Mouse (Mus musculus): ENCODE data around the gene Tmem132b.

The Tmem132b gene

DNA sequence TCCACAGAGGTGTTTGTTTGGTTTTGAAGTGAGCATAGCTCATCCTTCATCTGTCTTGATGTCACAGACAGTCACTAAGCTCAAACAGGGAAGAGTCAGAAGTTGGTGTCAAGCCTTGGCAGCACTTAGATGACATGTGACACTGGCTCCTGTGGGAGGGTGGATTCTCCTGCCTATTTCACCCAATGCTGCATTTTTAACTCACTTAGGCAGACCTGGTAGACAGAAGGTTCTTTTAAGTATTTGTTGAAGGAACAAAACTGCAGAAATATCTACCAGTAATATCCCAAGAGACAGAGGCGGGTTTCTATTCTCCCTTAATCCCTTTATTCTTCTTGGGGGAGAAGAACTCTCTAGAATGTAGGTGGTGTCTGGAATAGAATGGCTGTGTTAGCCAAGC is 226.9 kb downstream of the Tmem132b start:
- no peak for DNase-seq (ENCODE audit: low read depth in 2 of 2, low spot score in 2 of 2)

DNA sequence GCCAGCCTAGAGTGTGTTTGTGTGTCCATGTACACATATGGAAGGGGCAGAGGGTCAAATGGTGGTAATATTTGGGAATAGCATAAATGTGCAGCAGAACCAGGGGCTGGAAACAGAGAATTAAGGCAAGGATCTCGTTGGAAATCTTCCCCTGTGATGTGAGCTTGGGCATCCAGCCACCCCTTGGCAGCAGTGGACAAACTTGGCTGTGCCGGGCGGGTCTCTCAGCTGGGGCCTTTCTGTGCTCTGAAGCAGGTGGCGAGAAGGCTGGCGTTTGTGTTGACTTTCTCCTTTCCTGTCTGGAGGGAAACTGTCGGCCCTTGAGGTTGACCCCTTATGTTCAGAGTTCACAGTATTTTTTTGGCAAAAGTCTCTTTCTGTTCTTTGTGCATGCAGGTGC is 235.4 kb downstream of the Tmem132b start:
- no peak for DNase-seq (ENCODE audit: low read depth in 2 of 2, low spot score in 2 of 2)

DNA sequence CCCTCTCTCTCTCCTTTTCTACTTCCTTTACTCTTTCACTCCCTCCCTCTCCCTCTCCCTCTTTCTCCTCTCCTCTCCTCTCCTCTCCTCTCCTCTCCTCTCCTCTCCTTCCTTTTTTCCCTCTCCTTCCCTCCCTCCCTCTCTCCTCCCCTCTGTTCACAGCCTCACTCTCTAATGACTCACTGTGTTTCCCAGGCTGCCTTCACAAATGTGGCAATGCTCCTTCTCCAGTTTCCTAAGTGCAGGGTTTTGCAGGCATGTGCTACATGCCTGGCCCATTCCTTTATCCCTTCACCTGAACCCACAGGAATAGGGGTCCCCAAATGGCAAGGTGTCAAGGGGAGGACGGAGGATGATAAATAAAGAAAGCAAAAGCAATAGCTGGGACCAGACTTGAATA is 236.4 kb downstream of the Tmem132b start:
- no peak for DNase-seq (ENCODE audit: low read depth in 2 of 2, low spot score in 2 of 2)

DNA sequence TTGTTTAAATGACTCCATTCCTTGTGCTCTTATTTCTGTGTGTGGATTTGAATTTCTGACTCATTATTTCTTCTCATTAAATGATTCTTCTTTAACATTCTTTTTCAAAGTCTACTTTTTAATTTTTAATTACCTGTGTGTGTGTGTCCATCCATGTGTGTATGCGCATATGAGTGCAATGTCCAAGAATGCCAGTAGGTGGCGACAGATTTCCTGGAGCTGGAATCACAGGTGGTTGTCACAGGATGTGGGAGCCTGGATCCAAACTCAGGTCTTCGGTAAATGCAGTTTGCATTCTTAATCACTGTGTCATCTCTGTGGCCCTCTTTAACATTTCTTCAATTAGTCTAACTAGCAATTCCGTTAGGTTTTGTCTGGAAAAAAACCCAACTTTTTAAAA is 240.7 kb downstream of the Tmem132b start:
- no peak for DNase-seq (ENCODE audit: low read depth in 2 of 2, low spot score in 2 of 2)

DNA sequence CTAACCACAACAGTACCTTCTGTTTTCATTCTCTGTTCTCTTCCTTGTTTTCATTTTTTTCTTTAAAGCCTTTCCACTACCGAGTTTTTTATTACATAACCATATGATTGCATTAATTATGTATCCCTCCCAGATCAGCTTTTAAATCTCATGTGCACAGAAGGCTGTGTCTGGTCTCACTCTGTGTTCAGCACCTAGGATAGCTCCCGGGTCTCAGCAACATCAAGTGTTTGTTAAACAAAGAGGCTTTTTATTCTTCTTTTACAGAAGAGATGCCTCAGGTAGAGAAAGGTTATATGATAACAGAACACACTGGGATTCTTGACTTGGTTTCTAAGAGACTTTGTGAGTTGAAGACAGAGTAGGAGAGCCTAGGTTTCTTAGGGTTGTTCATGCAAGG is 241.2 kb downstream of the Tmem132b start:
- DNase-seq (ENCODE audit: low read depth in 2 of 2, low spot score in 2 of 2): no peak

DNA sequence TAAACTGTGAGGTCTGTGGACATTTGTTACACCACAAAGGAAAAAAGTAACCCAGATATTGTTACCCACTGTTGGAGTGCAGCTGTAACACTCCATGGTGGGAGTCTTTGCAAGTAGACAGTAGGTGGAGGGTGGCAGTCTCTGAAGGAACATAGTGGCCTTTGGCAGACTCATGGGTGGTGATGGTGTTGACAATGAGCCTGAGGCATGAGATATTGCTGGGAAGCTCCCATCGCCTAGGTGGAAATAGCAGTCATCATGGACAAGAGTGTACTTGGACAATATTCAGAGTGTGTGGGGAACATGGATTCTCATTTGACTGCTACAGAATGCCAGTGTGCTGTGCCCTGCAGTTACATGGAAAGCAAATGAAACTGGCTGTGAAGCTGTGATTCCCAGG is 248.8 kb downstream of the Tmem132b start:
- DNase-seq (ENCODE audit: low read depth in 2 of 2, low spot score in 2 of 2): no peak

DNA sequence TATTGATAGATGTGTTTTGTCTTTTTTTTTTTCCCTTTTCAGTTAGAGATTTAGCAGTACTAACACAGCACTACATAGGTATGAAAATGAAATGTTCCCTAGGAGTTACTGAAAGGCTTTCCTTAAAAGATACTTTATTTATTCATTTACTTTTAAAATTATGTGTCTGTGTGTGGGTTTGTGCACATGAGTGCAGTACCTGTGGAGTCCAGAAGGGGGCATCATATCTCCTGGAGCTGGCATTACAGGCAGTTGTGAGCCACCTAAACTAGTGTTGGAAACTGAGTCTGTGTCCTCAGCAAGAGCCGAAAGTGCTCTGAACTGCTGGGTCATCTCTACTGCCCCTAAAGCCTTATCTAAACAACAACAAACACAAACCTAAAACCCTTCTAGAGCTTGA is 261.1 kb downstream of the Tmem132b start:
- DNase-seq (ENCODE audit: low read depth in 2 of 2, low spot score in 2 of 2): no peak

DNA sequence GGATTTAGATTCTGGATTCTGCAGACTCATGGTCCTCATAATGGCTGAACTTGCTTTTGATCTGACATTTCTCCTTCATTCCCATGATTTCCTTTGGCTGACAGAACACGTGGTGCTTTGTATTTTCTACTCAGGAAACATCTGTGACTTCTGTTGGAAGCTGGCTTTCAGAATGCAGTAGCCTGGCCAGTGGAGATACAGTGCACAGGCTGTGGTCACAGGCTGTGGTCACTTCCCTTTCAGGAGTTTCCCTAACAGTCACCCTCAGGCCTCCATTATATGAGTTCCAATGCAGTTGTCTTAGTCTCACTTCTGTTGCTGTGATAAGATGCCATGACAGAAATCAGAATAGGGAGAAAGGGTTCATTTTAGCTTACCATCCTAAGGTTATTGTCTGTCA is 262.7 kb downstream of the Tmem132b start:
- DNase-seq (ENCODE audit: low read depth in 2 of 2, low spot score in 2 of 2): no peak

DNA sequence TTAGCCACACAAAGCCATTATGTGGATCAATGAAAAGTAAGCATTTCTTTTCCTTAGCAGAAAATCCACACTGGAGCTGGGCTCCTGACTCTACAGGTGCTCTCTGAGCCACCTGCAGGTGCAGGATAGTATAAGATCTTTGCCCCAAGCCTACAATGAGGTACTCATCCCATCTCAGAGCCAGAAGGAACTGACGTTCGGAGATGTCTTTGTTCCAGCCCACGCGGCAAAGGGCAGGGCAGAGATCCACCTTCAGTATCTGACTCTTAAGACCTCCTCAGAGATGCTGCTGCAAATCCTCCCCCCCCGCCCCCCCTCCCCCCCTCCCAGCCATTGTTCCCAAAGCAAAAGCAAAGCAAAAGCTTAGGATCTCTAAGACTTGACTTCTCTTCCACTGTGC is 268.0 kb downstream of the Tmem132b start:
- no peak for DNase-seq (ENCODE audit: low read depth in 2 of 2, low spot score in 2 of 2)

DNA sequence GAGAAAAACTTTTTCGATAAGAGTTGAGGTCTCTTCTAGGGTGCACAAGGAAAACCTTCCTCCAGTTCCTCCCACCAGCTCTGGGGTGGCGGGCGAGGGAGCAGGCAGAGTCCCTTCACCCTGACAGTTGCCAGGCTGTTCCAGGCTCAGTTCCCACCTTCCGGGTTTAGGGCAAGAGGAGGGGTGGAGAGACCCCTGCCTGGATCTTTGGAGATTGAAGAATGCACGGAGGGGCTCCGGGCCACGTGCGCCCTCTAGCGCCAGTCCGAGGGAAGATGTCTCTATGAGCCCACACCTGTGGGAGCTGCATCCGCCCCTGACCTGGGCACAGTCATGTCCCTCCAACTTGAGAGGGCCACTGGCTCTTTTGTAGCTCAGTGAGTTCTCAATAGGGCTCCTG is 268.5 kb downstream of the Tmem132b start:
- no peak for DNase-seq (ENCODE audit: low read depth in 2 of 2, low spot score in 2 of 2)

DNA sequence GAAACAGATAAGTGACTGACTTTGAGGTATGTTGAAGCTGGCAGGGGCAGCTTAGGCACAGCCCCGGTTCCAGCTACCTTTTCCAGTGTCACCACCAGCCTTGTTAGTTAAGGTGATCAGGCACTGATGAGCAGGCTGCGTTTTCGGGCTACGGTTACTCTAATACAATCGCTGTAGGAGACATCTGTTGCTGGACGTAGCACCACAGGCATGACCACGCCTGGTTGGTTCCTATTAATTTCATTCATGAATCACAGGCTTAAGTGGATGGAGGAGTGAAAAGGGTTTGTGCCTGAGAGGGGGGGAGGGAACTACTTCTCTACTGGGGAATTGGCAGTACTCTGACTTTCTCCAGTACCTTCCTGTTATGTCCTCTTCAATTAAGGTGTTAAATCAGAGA is 271.2 kb downstream of the Tmem132b start:
- no peak for DNase-seq (ENCODE audit: low read depth in 2 of 2, low spot score in 2 of 2)

DNA sequence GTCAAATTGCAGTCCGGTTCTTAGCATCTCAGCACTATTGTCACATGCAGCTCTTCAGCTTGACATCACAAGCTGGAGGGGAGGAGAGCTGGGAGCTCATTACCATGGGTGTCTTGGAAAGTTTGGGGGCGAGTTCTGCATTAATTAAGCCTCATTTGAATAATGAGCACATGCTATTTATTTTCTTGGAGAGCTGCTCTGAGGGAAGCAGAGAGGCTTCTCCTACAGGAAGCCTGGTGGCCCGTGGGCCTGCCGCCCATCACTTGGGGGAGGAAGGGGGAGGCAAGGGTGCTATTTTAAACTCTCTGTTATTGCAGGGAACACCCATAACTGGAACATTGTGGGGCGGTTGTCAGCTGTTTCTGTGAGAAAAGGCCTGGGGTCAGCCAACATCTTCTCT is 273.8 kb downstream of the Tmem132b start:
- DNase-seq (ENCODE audit: low read depth in 2 of 2, low spot score in 2 of 2): no peak

DNA sequence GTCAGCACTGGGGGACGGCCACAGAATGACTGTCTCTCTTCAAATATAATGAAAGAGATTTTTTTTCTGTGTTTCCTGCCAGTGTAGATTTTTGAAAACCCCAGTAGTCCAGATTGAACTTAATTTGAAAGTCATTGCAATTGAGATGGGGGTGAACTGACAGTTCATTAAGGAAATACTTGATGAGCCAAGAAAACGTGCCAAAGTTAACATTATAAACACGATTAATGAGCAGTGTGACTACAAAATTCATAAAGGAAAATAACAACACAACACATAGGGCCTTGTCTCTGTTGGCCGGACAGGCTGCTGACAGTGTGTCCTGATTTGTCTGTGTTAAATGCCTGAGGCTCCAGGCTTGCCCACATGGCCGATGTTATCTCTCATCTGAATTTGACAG is 276.3 kb downstream of the Tmem132b start:
- DNase-seq (ENCODE audit: low read depth in 2 of 2, low spot score in 2 of 2): no peak

DNA sequence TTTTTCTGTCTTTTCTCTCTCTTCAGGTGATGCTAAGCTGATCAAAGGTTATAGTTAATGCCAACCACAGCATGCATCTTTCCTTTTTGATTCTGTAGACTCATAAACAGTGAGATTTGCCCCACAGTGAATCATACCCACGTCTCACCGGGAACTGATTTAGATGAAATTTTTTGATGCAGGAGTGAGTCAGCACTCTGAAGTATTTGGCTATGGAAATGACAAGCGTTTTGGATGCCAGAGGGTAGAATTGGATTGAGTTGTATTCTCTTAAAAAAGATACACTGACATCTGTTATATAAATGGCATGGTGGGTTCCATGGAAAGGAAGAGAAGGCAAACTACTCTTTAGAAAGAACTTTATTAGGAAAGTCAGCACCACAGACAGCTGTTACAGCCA is 297.8 kb downstream of the Tmem132b start:
- no peak for DNase-seq (ENCODE audit: low read depth in 2 of 2, low spot score in 2 of 2)

DNA sequence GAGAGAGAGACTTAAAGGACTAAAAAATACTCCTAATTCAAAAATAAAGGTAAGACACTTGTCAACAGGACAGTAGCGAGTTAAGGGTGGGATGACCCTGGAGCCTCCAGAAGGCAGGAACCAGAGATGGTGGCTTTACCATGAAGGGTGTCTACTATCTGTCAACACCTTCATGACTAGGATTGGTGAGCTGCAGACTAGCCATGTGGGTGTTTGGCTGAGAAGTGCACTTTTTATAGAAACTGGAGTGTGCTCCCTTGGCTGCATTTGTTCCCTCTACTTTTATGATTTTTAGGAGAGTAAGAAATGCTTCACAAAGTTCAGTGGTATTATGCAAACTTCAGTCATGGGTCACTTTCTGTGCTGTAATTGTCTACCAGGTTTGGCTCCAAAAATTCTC is 304.3 kb downstream of the Tmem132b start:
- no peak for DNase-seq (ENCODE audit: low read depth in 2 of 2, low spot score in 2 of 2)

DNA sequence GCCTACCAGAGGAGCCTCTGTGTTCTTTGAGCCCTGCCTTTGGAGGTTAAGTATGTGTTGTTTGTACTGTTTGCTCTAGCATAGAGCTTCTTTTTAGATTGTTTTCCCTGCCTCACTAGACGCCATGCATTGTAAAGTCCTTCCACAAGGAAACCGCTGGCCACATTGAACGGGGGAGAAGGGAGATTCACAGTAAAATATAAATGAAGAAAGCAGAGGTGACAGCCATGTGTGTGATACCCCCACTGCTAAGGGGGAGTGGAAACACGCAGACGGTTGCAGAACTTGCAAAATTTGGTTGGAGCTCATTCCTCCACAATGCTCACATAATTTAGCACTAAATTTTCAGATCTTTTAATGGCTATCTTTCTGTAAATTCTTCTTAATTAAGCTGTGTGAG is 305.2 kb downstream of the Tmem132b start:
- DNase-seq (ENCODE audit: low read depth in 2 of 2, low spot score in 2 of 2): no peak
